Mouse (Mus musculus) frontal cortex, adult (tissue): ENCODE measurements around the gene Olfr1417.
"Not testable (repeated sequence)": the region's sequence is repeated elsewhere in the genome, so short reads cannot be mapped to it uniquely, and the experiment has no call there.

Experiments used
- ATAC-seq: cut with Nextera tagmentation; 2 replicates; pipeline ENCODE4 v1.9.2; 2017; ENCODE audit warnings: mild to moderate bottlenecking, moderate library complexity, mixed read lengths; ENCODE audit not compliant: low TSS enrichment

The Olfr1417 gene

GRCm38 (mm10) chr19:11839119-11839518, at the start of gene Olfr1417:
Olfr1417 (minus strand) TSS chr19:11839219.
- no peak for ATAC-seq

- ATAC-seq = no peak
Observed at GRCm38 (mm10) chr19:11886265-11886664, 47.2 kb upstream of the Olfr1417 start, which contains the start of gene Olfr1420. Olfr1420 (plus strand) TSS chr19:11886565.

- not testable (repeated sequence) for ATAC-seq
Observed at GRCm38 (mm10) chr19:11878404-11878803, 39.4 kb upstream of the Olfr1417 start.

GRCm38 (mm10) chr19:11875006-11875405, 36.0 kb upstream of the Olfr1417 start, which contains the start of gene Olfr1419:
Olfr1419 (minus strand) TSS chr19:11875106.
- no peak for ATAC-seq

- ATAC-seq = no peak
Observed at GRCm38 (mm10) chr19:11867837-11868236, 28.8 kb upstream of the Olfr1417 start.

GRCm38 (mm10) chr19:11860966-11861365, 21.9 kb upstream of the Olfr1417 start, which contains the start of gene Olfr1418:
Olfr1418 (minus strand) TSS chr19:11861066.
- ATAC-seq = no peak

- no peak for ATAC-seq
Observed at GRCm38 (mm10) chr19:11856506-11856905, 17.5 kb upstream of the Olfr1417 start.

GRCm38 (mm10) chr19:11854821-11855220, 15.8 kb upstream of the Olfr1417 start:
- ATAC-seq = no peak

GRCm38 (mm10) chr19:11852652-11853051, 13.6 kb upstream of the Olfr1417 start:
- no peak for ATAC-seq

GRCm38 (mm10) chr19:11846333-11846732, 7.3 kb upstream of the Olfr1417 start:
- peak; percentile 70 for ATAC-seq

GRCm38 (mm10) chr19:11823346-11824065, 15.5 kb downstream of the Olfr1417 start:
- no peak for ATAC-seq

GRCm38 (mm10) chr19:11820211-11820610, 18.8 kb downstream of the Olfr1417 start:
- no peak for ATAC-seq

- ATAC-seq = no peak; the same call in 1 of the 2 replicates
Observed at GRCm38 (mm10) chr19:11819800-11820199, 19.2 kb downstream of the Olfr1417 start.

- ATAC-seq = peak; percentile 38
Observed at GRCm38 (mm10) chr19:11819143-11819700, 19.8 kb downstream of the Olfr1417 start, which contains the start of gene Stx3. Stx3 (minus strand) TSS chr19:11819403.

GRCm38 (mm10) chr19:11818199-11819142, 20.5 kb downstream of the Olfr1417 start:
- peak; percentile 81 for ATAC-seq

- peak; percentile 35; the same call in 1 of the 2 replicates for ATAC-seq
Observed at GRCm38 (mm10) chr19:11817586-11817985, 21.4 kb downstream of the Olfr1417 start.

- no peak for ATAC-seq
Observed at GRCm38 (mm10) chr19:11816706-11817105, 22.3 kb downstream of the Olfr1417 start.

- no peak for ATAC-seq
Observed at GRCm38 (mm10) chr19:11814742-11815333, 24.2 kb downstream of the Olfr1417 start.

- ATAC-seq = no peak
Observed at GRCm38 (mm10) chr19:11813649-11814048, 25.4 kb downstream of the Olfr1417 start.

GRCm38 (mm10) chr19:11813136-11813535, 25.9 kb downstream of the Olfr1417 start:
- ATAC-seq = no peak

- no peak for ATAC-seq
Observed at GRCm38 (mm10) chr19:11811688-11812365, 27.2 kb downstream of the Olfr1417 start.
